Comparison of ENCODE assay signal across 18 mouse cellular contexts in the genomic region with DNA sequence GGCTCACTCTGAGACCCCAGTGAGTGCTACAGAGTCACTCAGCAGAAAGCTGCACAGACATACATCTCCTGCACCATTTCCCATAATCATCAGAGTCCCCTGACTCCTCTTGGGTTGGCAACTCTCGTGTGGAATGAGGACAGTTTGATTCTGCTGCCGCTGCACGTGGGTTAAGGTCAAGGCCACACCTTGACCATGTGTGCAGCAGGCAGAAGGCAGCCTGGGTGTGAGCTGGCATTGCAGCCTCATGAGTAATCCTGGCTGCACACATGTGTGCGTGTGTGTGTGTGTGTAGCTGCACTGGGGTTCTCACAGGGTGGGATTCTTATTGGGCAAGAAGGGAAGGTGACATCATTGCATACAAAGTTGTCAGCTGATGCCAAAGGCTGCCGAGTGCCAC.
A peak's percentile ranks its signal among the peaks of the same experiment; 100 is the strongest.
DNase-seq lines count a peak whose midpoint lies in the region; ATAC-seq lines count a peak whose summit lies in the region.
"Had no signal": no experiment of that assay in that cellular context is flagged by ENCODE, and none has a peak within 500 bp of the region (broad histone marks: within the 10 kb centered on the region; RNA-seq: fewer than 3 reads in every experiment).

No protein-coding gene starts in this region.

- no peak for ATAC-seq in megakaryocyte, adult 5-6 weeks (ENCODE audit: poor library complexity, severe bottlenecking)
- ATAC-seq: CD4-positive, CD25-positive, alpha-beta regulatory T cell, adult 4 months; forebrain, embryonic 15.5 days; hindbrain, embryonic 16.5 days; intestine, embryonic 15.5 days had no signal

- DNase-seq in heart, adult 11 months = peak; percentile 53
- DNase-seq in heart, adult 18-20 months = no peak
- DNase-seq in adrenal gland, adult 8-10 months = peak; percentile 61
- DNase-seq in adrenal gland, postnatal 14 days = peak; percentile 66
- no peak for DNase-seq in cerebellum, adult 11 months
- DNase-seq: cerebellum, adult 2 months; cerebellum, adult 9-11 months; cerebellum, postnatal 25 days; gastrocnemius, postnatal 10 days; gastrocnemius, postnatal 36 days; heart, postnatal 10 days; heart, postnatal 36 days; kidney, adult 11 months had no signal

Comparison
In these comparisons a context has a peak if more than half of its experiments do, and no peak if none do; other contexts are left out.
1. DNase-seq: peak in heart, adult 11 months (single experiment), adrenal gland, adult 8-10 months (single experiment) and adrenal gland, postnatal 14 days (single experiment); none in heart, adult 18-20 months (0 of 2) and cerebellum, adult 11 months (single experiment).